Mouse (Mus musculus) cerebellum, adult 11 months (tissue): Measurements from ENCODE around the gene Ctbp2.

Experiments used
- DNase-seq: peaks from one replicate; pipeline ENCODE4 v3.0.0; 2022

Gene Ctbp2

GRCm38 (mm10) chr7:133123999-133124700, at the start of gene Ctbp2:
Gene Ctbp2, minus strand, starts transcription at chr7:133124354.
- DNase-seq: peak; percentile 76

- no peak for DNase-seq
Observed at GRCm38 (mm10) chr7:133171403-133172032, 47.4 kb upstream of the Ctbp2 start.

DNA sequence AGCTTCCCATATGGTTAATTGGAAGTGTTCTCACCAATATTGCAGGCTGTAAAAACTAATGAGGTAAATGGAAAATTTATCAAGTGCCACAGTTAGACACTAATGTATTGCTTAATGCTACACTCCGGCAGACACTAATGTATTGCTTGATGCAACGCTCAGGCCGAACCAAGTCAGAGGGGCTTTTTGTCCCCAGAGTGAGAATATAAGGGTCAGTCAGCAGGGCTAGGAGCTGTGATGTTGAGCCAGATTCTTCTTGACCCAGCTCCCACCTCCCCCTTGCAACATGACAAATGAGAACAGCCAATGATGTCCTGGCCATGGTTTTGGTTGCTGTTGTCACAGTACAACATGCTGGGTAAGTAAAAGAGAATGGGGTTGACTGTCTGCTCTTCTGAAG, 44.8 kb upstream of the Ctbp2 start:
- DNase-seq: no peak

- DNase-seq: no peak
Observed at GRCm38 (mm10) chr7:133167903-133168302, 43.7 kb upstream of the Ctbp2 start.

- DNase-seq: no peak
Observed at GRCm38 (mm10) chr7:133164770-133165169, 40.6 kb upstream of the Ctbp2 start.

DNA sequence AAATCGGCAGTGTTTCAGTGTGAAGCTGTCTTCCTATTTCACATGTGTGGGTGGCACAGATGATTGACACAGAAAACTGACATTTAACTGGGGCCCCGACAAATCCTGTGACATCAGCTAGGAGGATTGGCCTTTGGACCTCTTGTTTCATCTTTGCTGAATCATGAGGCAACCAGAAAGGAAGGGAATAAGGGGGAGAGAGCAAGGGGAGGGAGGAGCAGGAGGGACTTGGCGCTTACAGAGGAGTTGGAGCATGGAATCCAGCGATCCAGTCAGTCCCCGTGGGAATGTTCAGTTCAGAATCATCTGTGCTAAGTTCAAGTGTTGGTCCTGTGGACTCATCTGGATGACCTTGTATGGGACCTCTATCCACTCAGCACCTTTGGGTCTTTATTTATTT, 38.9 kb upstream of the Ctbp2 start:
- no peak for DNase-seq

- DNase-seq: no peak
Observed at GRCm38 (mm10) chr7:133162131-133162530, 38.0 kb upstream of the Ctbp2 start.

DNA sequence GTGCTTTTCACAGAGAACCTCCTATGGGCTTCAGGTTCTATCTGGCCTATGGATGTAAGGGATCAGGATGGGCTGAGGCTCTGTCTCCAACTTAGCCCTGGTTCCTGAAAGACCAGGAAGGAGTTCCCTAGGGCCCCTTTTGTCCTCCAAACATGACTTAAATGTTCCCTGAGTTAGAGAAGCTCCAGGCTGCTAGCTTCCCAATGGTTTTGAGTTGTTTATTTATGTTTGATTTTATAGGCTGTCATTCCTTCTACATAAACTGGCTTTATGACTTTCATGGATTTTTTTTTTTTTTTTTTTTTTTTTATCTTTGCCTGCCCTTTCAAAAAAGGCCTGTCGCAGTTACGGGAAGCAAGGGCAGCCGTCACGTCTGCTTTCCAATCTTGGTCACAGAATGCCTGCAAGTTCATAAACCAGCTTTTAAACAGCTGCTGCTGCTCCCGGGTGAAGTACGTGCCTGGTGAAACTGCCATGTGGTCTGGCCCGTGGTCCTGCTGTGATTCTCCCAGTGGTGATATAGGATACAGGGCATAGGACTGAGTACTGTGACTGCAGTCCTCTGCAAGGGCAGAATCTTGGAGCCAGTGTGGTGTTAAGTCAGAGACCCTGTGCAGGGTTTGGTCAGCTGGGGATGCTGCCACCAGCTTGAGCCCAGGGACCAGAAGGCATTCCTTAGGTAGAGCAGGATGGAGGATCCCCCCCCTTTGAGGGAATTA, 37.4 kb upstream of the Ctbp2 start:
- no peak for DNase-seq

DNA sequence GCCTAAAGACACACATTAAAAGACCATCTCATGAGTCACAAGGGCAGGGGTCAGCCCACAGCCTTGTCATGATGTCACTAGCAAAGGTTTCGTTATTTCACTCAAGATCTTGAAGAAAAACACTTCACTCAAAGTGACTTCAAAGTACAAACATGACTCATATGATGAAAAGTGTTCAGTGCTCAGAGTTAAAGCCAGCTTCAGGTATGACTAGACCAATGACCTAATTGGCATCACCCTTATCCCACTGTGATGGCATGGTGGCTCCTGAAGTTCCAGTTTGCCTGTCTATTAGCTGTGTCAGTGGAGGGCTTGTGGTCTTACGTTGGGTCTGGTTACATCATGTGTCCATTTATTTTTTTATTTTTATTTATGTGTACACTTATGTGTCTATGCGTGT, 35.4 kb upstream of the Ctbp2 start:
- DNase-seq: no peak

GRCm38 (mm10) chr7:133155621-133156020, 31.5 kb upstream of the Ctbp2 start:
- DNase-seq: no peak

DNA sequence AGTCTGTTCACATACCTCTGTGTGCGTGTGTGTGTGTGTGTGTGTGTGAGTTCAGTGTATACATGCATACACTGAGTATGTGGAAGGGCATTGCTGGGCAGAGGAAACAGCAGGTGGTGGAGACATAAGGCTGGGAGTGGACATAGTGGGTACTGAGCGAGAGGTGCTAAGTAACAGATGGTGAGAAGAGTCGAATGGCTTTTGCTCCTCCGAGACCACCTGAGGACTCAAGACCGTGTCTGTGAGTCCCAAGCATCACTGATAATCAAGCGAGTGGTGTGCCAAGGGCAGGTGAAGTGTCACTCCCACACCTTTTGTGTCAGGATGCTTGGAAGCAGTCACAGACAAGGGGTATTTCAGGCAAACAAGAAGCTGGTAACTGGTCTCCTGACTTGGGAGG, 30.7 kb upstream of the Ctbp2 start:
- peak; percentile 16 for DNase-seq

GRCm38 (mm10) chr7:133139689-133140336, 15.7 kb upstream of the Ctbp2 start:
- DNase-seq: no peak

- no peak for DNase-seq
Observed at GRCm38 (mm10) chr7:133133552-133133951, 9.4 kb upstream of the Ctbp2 start.

DNA sequence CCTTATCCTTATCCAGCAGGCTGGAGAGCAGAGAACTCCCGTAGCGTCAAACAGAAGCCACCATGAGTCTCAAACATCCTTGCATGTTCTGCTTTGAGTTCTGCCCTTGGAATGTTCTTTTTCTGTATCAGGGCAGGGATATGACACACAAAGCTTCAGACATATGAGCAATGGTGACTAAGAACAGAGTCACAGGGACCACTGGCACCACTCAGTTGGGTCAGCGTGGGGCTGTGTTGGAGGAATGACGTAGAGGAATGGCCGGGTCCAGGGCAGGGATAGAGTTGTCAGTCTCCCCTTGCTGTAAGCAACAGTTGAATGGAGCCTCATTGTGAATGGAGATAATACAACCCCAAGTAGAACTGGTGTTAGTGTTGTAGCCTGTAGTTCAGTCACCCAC, 8.5 kb upstream of the Ctbp2 start:
- DNase-seq: no peak

- DNase-seq: peak; percentile 51
Observed at GRCm38 (mm10) chr7:133124701-133125485, 739 bp upstream of the Ctbp2 start.

DNA sequence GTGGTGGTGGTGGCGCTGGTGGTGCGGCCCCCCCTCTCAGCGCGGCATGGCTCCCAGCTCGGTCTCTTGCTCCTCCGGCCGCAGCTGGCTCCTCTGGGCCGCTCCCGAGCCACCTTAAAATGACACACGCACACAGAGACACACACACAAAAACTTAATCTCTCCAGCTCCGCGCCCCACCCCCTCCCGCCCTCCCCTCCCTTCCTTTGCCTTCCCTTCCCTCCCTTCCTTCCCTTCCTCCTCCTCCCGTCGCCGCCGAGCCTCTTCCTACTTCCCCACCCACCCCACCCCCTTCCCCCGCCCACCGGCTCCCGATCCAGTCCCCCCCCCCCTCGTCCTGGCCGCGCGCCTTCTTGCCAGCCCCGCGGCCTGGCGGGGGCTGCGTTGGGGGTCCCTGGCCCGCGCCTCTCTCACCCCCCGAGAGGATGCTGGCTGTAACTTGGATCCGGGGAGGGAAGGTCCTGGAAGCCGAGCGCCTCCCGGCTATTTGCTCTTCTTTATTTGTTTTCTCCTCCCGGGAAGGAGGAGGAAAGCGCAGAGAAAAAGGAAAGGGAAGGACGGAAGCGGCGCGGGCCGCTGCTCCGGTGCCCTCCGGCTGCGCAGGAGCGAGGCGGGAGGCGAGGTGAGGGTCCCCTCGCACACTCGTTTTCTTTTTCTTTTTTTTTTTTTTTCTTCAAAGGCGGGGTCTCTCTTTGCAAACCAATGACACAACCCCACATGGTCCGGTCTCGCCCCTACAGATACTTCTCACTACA, 733 bp downstream of the Ctbp2 start, which contains the start of gene Fgfr2:
TSS of gene Fgfr2 (minus strand) at position 107 of the 755 bp plus-strand sequence.
- peak; percentile 57 for DNase-seq

DNA sequence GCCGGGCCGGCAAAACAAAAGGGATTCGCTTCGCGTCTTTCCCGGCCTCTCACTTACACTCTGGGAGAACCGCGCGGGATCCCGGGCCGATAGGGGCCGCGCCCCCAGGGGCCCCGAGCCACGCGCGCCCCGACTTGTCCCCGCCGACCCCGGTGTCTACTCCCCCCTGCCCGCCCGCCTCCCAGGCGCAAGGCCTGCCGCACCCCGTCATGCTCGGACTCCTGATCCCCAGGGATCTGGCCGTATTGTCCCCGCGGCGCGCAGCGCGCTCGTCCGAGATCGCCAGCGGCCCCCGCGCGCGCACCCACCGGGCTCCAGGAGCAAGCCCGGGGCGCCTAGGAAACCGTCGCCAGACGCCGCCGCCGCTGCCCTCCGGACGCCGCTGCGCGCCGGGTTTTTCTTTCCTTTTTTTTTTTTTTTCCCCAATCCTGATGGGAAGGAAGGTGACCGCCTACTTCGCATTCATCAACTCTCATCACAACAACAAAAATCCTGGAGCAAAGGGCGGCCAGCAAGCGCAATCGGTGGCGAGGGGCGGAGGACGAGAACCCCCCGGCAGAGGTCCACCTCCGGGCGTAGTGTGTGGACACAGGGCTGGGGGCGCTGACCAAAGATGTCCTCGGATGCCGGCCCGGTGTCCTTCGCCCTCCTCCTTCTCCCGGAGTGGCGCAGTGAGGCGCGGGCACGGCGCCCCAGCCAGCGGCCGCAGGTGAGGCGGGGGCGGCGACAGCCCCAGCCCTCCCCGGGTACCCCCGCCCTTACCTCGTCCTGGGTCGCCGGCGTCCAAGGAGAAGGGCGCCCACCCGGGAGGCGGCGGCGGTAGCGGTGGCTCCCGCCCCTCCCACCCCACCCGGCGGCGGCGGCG, 1.5 kb downstream of the Ctbp2 start:
- DNase-seq: peak; percentile 60

DNA sequence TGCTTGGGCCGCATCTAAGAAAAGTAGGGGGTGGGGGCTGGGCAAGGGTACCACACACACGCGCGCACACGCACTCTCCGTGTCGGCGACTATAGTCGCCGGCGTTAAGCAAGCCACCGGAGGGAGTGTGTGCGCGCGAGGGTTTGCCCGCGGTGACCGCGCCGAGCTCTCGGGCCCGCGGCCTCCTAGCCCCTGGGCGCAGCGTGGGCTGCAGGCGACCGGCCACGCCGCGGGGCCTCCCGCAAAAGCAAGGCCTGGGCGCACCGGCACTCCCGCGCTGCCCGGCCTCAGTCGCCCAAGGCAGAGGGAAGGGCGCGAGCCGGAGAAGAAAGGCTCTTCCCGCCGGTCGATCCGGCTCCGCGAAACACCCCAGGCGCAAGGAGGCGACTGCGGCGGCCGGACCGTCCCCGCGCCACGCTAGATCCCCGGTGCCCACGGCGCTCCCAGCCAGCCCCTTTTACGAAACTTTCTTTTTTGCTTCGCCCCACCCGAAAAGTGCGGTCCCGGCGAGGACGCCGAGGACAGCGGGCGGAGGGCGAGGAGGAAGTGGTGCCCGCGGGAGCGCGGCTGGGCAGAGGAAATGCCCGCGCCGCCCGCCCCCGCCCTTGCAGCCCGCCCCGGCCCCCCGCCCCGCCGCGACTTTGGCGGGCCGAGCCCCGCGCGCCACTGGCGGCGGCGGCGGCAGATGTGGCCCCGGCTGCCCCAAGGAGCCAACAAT, 2.3 kb downstream of the Ctbp2 start:
- peak; percentile 45 for DNase-seq

GRCm38 (mm10) chr7:133121080-133121607, 3.0 kb downstream of the Ctbp2 start:
- DNase-seq: no peak

DNA sequence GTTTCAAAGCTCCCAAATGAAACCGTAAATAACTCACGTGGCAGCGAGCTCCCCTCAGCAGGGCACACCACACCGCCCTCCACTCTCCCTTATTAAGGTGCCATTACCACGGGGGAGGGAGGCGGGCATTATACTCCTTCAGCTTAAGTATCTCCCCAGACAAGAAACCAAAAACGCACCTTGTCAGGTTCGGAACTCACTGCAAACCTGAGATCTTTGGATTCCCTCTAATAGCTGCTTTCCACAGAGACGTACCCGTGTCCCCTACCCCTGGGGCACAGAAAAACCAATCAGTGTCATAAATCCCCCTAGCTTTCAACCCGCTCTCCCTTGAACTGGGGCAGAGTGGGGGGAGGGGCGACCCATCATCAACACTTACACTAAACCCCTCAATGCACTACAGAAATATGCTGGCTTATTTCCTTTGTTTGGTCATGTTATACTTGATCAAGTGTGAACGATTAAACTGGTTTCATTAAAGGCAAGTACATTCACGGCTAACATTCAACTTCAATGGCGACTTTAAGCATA, 3.9 kb downstream of the Ctbp2 start:
- no peak for DNase-seq
